Mouse (Mus musculus): Measurements from ENCODE around the gene Trim3.

Trim3 gene

GRCm38 (mm10) chr7:105557671-105558070 lies 75.7 kb downstream of the Trim3 start:
- no peak for DNase-seq (ENCODE audit: low read depth)

DNA sequence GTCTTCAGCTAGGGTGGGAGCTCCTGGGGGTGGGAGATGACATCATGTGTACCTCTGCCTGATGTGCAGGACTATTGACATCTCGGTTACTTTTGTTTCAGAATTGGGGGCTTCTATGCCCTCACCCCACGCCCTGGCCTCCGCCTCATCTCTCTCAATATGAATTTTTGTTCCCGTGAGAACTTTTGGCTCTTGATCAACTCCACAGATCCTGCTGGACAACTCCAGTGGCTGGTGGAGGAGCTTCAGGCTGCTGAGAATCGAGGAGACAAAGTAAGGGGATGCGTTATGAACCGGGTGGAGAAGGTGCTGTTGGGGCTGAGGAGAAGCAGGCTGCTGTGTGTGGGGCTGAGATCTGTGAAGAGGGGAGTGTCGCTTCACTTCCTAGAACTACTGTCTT lies 77.0 kb downstream of the Trim3 start:
- DNase-seq (ENCODE audit: low read depth) = no peak

DNA sequence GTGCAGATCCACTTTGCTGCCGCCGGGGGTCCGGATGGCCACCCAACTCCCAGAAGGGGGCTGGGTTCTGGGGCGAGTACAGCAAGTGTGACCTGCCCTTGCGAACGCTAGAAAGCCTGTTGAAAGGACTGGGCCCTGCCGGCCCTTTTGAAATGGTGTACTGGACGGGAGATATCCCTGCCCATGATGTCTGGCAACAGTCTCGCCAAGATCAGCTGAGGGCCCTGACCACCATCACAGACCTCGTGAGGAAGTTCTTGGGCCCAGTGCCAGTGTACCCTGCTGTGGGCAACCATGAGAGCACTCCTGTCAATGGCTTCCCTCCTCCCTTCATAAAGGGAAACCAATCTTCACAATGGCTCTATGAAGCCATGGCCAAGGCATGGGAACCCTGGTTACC lies 77.8 kb downstream of the Trim3 start:
- no peak for DNase-seq (ENCODE audit: low read depth)
